In genomic region chr11:29779409-29780026, GRCm38 (mm10) we compare ENCODE assay signal across 23 mouse cellular contexts. TPM values are rescaled to one million over a fixed set of nuclear protein-coding genes. Genes with fewer than 3 reads are reported as not detected.
DNase-seq lines count a peak whose midpoint lies in the region; ATAC-seq and TF ChIP-seq lines count a peak whose summit lies in the region.
"Had no signal": no experiment of that assay in that cellular context is flagged by ENCODE, and none has a peak within 500 bp of the region (broad histone marks: within the 10 kb centered on the region; RNA-seq: fewer than 3 reads in every experiment).

No protein-coding gene starts in this region.

- no peak overlapping the region for H3K9ac ChIP-seq in hindbrain, embryonic 12.5 days
- H3K9ac ChIP-seq: embryonic facial prominence, embryonic 13.5 days; forebrain, embryonic 12.5 days; heart, embryonic 15.5 days; hindbrain, embryonic 14.5 days; intestine, embryonic 15.5 days had no signal

- no peak for DNase-seq in gastrocnemius, adult 2 months
- DNase-seq in gastrocnemius, adult 8-10 months (ENCODE audit: low spot score in 2 of 2) = no peak
- DNase-seq in spleen, adult 2 months (ENCODE audit: low read depth in 1 of 2, low spot score in 2 of 2) = no peak
- no peak for DNase-seq in spleen, adult 12 weeks (ENCODE audit: low spot score)
- no peak for DNase-seq in right cerebral cortex, postnatal 36 days (ENCODE audit: low spot score in 2 of 2)
- DNase-seq: adrenal gland, adult 2 months; adrenal gland, postnatal 25 days; cerebellum, adult 18-20 months; cerebellum, adult 9-11 months; cerebellum, postnatal 36 days; gastrocnemius, postnatal 36 days; heart, adult 18-20 months; heart, postnatal 14 days had no signal

- H3K27me3 ChIP-seq in spleen, adult 2 months (ENCODE audit: control insufficient read depth, insufficient read depth, low read length) = no peaks in the 10 kb centered on the region
- H3K27me3 ChIP-seq in myocyte (ENCODE audit: control insufficient read depth, insufficient read depth, insufficient read length) = no peaks in the 10 kb centered on the region
- H3K27me3 ChIP-seq in hindbrain, embryonic 12.5 days = no peaks in the 10 kb centered on the region
- H3K27me3 ChIP-seq: embryonic facial prominence, embryonic 13.5 days; forebrain, embryonic 12.5 days; heart, embryonic 15.5 days; intestine, embryonic 15.5 days had no signal

- intact Hi-C loops in gastrocnemius, adult 2 months (cut with DNase I) = no loop called here

- TF ChIP-seq POLR2A in spleen, adult 2 months (IDR thresholded peaks at IDR 0.05; ENCODE audit: low read depth, low read length) = no peak
- no peak for TF ChIP-seq POLR2A in myocyte (IDR thresholded peaks at IDR 0.05; ENCODE audit: insufficient read length, low read depth)

- no peak for TF ChIP-seq CTCF in gastrocnemius, adult 2 months (IDR thresholded peaks at IDR 0.05)
- TF ChIP-seq CTCF in spleen, adult 2 months (IDR thresholded peaks at IDR 0.05; ENCODE audit: extremely low read depth, insufficient read depth, insufficient read length, insufficient replicate concordance) = no peak

- H3K4me1 ChIP-seq in spleen, adult 2 months (ENCODE audit: control insufficient read depth, insufficient read depth, insufficient read length) = peaks cover 3% of the 10 kb centered on the region; the same call in 1 of the 2 replicates
- peaks cover 4% of the 10 kb centered on the region for H3K4me1 ChIP-seq in hindbrain, embryonic 12.5 days
- H3K4me1 ChIP-seq: embryonic facial prominence, embryonic 13.5 days; intestine, embryonic 15.5 days had no signal

- H3K27ac ChIP-seq in gastrocnemius, adult 2 months = peak overlapping the region; percentile 85; the same call in 1 of the 2 replicates
- H3K27ac ChIP-seq in spleen, adult 2 months (ENCODE audit: insufficient read depth, low read length) = 0 out of 2 replicates have a peak overlapping the region, but pooled peaks have one; percentile 33
- H3K27ac ChIP-seq in hindbrain, embryonic 12.5 days = no peak overlapping the region
- H3K27ac ChIP-seq: embryonic facial prominence, embryonic 13.5 days; forebrain, embryonic 12.5 days; hindbrain, embryonic 14.5 days; intestine, embryonic 15.5 days had no signal

- H3ac ChIP-seq in myocyte (ENCODE audit: control insufficient read depth, insufficient read length) = no peak overlapping the region

- ATAC-seq in hindbrain, embryonic 12.5 days (ENCODE audit: low FRiP score) = no peak
- ATAC-seq: forebrain, embryonic 16.5 days; intestine, embryonic 15.5 days had no signal

- no peaks in the 10 kb centered on the region for H3K79me2 ChIP-seq in myocyte (ENCODE audit: control insufficient read depth, insufficient read depth)

- H3K36me3 ChIP-seq in spleen, adult 2 months (ENCODE audit: control insufficient read depth, insufficient read depth, low read length) = no peaks in the 10 kb centered on the region
- H3K36me3 ChIP-seq in myocyte (ENCODE audit: control insufficient read depth, insufficient read depth) = no peaks in the 10 kb centered on the region
- H3K36me3 ChIP-seq in hindbrain, embryonic 12.5 days = no peaks in the 10 kb centered on the region
- H3K36me3 ChIP-seq: embryonic facial prominence, embryonic 13.5 days; forebrain, embryonic 12.5 days; heart, embryonic 10.5 days; heart, embryonic 15.5 days; intestine, embryonic 15.5 days had no signal

- WGBS in spleen, adult 2 months = 50% methylated on average over 2 of the region's 2 CpGs
- WGBS in hindbrain, embryonic 12.5 days = 18% methylated on average over 2 of the region's 2 CpGs

- H3K9me3 ChIP-seq in hindbrain, embryonic 12.5 days (replicated peaks) = no peaks in the 10 kb centered on the region
- H3K9me3 ChIP-seq: embryonic facial prominence, embryonic 13.5 days; forebrain, embryonic 12.5 days; heart, embryonic 10.5 days; heart, embryonic 15.5 days; intestine, embryonic 15.5 days had no signal

- no peak overlapping the region for H3K4me3 ChIP-seq in gastrocnemius, adult 2 months
- H3K4me3 ChIP-seq in spleen, adult 2 months (ENCODE audit: extremely low read depth, insufficient read depth, insufficient read length) = no peak overlapping the region
- H3K4me3 ChIP-seq in myocyte = no peak overlapping the region
- no peak overlapping the region for H3K4me3 ChIP-seq in hindbrain, embryonic 12.5 days
- H3K4me3 ChIP-seq: embryonic facial prominence, embryonic 13.5 days; forebrain, embryonic 12.5 days; heart, embryonic 10.5 days; heart, embryonic 15.5 days; intestine, embryonic 15.5 days had no signal

- no peak overlapping the region for H3K4me2 ChIP-seq in myocyte (ENCODE audit: low read depth)
- no peak overlapping the region for H3K4me2 ChIP-seq in hindbrain, embryonic 12.5 days (replicated peaks)
- H3K4me2 ChIP-seq: embryonic facial prominence, embryonic 13.5 days; forebrain, embryonic 12.5 days; heart, embryonic 15.5 days; hindbrain, embryonic 14.5 days; intestine, embryonic 15.5 days had no signal

TF ChIP-seq in myocyte, 11 proteins besides CTCF, POLR2A, EP300 and RAD21:
- no peak for TF ChIP-seq CEBPB (IDR thresholded peaks at IDR 0.05; ENCODE audit: insufficient read depth, poor library complexity, severe bottlenecking)
- TF ChIP-seq MYOD1 (IDR thresholded peaks at IDR 0.05; ENCODE audit: control insufficient read depth in 1 of 3, insufficient read length in 2 of 3, low read depth in 2 of 3) = peak in 2 of 3 experiments; percentile 9 to 41

RNA-seq across cellular contexts. Expression of gene 4931440F15Rik, which starts 46.0 kb away (rescaled TPM):
- 1 to 10 TPM; 2.7 to 2.8 TPM for total RNA-seq in gastrocnemius, adult 2 months (2021)
- 1 to 10 TPM; 2.0 to 2.9 (median 2.5) TPM for total RNA-seq in gastrocnemius, adult 8-10 months (2022)
- 0.29 and 0.42 TPM in 2 replicates for polyA plus RNA-seq in spleen, adult 2 months (2012; rRNA removed)
- polyA plus RNA-seq in myocyte (2012; fragmentation: generic; extraction: Trizol) = 0.04 TPM
- polyA plus RNA-seq in hindbrain, embryonic 12.5 days (2016; fragmentation: Nextera tagmentation; extraction: Ambion mirVana) = 0.07 and 0.39 TPM in 2 replicates
- total RNA-seq: hematopoietic stem cell, adult 5-6 weeks had no signal
